Mouse (Mus musculus) left cerebral cortex, adult 9 months (tissue): ENCODE data around the gene Gimap9.
A peak's percentile ranks its signal among the peaks of the same experiment; 100 is the strongest.

Experiments used
- DNase-seq, 2 experiments: peaks; one replicate each; pipeline ENCODE4 v3.0.0; 2022; ENCODE audit warnings: low spot score in 2 of 2

Gene Gimap9

DNA sequence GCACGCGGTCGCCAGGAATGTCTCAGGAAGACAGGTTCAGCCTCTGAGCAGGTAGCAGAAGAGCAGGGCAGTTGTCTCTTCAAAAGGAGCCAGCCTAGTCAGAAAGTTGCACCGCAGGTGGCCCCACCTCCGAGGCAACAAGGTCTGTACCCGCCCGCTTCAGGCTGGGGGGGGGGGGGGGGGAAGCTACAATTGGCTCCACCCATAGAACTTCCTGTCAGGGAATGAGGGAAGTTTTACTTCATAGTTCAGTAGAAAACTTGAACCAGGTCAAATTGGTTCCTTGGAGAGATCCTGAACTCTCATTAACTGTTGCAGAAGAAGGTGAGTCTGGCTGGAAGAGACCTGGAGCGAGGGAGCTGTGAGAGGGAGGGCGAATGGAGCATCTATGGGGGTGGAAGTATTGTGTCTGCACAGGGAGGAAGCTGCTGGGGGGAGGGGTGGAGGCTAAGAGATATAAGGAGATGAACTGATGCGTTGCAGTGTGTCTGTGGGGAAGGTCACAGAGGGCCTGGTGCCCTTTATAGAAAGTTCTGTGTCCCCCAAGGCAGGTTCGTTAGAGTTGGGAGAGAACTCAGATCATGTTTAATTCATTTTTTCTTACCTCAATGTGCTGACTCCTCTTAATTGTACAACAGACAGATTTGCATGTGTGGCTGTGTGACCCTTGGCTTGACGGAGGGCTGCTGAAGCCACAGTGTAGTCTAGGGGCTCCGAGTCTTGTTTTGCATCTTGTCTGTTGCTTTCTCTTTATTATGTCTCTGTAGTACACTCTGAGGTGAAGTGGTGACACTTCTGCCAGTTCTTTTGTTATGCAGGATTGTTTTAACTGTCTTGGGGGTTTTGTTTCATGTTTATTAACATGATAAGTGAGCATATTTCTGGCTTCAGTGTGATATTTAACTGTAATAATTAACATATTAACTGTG lies at the start of gene Gimap9:
TSS of gene Gimap9 (plus strand) at position 199 of the 929 bp plus-strand sequence.
- no peak for DNase-seq

DNA sequence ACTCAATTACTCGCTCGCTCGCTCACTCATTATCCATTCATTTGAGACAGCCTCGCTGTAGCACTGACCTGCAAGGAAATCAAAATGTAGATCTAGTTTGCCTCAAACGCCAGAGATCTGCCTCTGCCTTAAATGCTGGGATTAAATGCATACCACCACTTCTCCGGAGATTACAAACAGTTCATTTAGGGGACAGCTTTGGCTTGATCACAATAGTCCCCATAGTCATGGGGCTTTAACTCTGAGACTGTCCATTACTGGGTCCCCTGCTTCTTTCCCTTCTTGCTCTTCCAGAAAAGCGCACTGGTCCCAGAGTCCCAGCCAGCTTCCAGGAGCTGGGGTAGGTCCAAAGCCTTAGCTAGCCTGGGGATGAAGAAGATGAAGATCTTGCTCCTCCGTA lies 49.5 kb upstream of the Gimap9 start, which contains the start of gene AI854703:
TSS of gene AI854703 (plus strand) at position 301 of the 400 bp plus-strand sequence.
- no peak for DNase-seq

DNA sequence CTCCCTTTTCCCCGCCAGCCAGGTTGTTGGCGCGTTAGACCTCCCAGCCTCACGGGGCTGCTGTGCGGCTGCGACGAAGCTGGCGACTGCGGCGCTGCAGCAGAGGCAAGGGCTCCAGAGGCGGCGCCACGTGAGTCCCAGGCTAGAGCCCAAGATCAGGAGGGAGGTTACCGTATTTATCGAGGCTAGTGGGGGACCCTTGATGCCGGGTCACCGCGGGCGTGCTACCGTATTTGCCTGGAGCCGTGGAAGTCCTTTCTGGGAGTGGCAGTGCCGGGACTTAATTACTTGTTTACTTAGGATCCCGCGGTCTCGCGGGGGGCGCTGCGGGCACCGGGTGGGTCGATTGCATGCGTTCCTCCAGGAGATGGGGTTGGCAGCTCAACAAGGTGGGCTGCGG lies 48.9 kb upstream of the Gimap9 start:
- peak in 1 of 2 experiments; percentile 71 for DNase-seq

DNA sequence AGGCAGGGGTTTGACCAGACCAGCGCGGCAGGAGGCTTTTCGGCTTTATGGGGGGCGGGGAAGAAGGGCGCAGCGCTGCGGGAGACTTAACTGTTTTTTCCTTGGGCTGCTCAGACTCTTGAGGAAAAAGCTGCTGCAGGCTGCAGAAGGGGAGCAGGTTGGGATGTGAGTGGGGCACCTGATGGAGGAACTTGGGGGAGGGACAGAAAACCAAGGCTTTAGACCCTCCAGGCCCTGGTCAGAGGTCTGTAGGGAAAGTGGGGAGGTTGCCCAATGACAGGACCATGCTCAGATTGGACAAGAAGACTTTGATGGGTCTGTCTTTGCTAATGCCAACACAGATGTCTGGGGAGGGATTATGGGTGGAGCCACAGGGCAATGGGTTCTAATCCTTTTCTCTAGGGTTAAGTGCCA lies 48.4 kb upstream of the Gimap9 start:
- no peak for DNase-seq

DNA sequence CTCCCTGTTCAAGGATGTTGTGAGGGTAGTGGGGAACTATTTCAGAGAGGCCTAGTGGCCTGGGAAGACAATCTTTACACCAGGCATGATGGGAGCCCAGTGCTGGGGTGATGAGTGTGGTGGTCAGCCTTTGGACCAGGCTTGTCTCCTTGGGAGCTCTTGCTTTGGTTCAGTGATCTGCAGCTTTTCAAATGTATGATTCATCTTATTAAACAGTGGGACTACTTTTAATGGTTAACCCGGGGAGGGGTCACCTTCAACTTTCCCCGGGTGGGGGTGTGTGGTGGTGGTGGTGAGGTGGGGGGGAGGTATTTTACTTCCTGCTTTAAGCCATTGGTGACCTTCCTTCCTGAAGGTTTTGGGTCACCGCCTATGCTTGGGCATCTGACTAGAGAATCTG lies 47.6 kb upstream of the Gimap9 start:
- no peak for DNase-seq

DNA sequence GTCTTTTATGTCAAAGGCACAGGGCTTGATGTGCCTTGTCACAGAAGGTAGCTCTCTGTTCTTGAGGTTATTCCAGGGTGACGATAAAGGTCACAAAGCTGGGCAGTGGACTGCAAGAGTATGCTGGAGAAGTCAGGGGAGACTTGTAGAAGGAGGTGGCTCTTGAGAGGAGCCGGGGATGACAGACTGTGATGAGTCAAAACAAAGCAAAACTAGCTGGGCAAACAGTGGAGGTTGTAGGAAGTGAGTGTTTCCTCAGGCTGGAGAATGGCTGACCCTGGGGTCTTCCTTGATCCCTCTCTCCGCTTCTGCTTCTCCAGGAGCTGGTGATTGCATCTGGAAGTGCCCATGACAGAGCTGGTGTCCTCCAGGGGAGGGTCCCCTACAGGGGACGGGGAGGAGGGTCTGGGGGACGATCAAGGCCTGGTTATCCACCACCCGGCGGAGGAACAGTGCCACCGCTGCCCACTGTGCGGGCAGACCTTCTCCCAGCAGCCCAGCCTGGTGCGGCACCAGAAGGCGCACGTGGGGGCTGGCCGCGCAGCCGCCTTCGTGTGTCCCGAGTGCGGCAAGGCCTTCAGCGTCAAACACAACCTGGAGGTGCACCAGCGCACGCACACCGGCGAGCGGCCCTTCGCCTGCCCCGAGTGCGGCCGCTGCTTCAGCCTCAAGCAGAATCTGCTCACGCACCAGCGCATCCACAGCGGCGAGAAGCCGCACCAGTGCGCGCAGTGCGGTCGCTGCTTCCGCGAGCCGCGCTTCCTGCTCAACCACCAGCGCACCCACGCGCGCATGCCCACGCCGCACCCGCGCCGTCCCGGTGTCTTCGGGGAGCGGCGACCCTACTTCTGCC lies 46.9 kb upstream of the Gimap9 start:
- peak in 1 of 2 experiments; percentile 48 for DNase-seq

DNA sequence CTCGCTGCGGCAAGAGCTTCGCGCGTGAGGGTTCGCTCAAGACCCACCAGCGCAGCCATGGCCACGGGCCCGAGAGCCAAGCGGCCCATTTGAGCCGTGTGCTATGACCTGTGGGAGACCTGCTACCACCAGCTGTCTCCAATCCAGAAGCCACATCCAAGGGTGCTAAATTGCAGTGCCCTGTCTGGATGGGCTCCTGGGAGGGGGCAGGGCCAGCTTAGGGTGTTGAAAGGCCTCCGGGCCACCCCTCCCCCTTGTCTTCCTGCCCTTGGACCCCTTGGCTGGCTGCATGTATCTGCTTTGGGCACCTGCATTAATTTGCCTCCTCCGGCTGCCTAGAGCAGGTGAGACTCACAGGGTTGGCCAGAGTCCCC lies 46.3 kb upstream of the Gimap9 start:
- no peak for DNase-seq

DNA sequence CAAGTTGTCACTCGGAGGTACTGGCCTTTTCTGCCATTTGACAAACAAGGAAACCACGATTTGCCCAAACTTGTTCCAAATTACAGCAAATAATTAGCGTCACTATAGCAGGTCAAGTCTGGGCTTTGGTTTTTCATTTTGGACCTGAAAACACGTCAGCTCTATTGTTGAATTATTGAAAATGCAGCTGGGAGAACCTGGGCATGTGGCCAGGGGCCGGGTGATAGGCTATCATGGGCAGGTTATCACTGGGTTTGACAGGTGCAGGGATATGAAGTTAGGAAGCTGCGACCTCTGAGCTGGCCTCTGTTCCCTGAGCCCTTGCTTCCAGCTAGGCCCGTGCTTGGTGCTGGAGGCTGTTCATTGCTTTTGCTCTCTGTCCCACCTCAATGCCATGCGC lies 45.1 kb upstream of the Gimap9 start:
- no peak for DNase-seq

DNA sequence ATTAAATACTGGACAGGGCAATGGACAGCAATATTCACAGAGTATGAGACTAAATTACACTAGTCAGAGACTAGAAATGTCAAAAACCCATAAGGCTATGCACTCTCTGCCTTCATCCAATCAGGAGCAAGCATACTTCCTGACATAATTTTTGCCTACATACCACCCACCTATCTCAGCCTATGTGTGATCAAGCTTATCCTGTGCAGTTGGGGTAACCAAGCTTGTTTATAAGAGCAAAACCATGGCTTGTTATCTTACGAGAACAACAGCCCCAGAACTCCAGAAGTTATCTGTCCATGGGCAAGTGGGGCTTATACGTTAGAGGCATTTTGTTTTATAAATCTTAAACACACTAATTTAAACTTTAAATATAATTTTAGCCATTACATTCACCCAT lies 40.8 kb upstream of the Gimap9 start:
- DNase-seq = no peak

DNA sequence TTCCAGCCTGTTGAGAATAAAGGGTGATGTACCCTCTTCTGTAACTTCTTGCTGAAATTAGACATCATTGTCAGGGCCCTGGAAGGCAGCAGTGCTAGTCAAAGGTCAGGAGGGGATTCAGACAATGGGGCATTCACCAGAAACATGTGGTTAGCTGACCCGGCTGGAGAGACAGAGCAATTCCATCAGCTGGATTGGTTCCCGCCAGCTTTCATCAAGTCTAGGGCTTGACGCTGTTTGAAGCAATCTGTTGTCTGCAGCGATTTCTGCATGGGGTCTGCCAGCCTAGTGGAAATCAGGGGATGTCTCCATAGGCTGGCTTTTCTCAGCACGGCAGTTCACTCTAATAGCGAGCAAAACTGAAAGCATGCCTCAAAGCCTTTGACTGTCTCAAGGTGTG lies 39.4 kb upstream of the Gimap9 start:
- DNase-seq = no peak

DNA sequence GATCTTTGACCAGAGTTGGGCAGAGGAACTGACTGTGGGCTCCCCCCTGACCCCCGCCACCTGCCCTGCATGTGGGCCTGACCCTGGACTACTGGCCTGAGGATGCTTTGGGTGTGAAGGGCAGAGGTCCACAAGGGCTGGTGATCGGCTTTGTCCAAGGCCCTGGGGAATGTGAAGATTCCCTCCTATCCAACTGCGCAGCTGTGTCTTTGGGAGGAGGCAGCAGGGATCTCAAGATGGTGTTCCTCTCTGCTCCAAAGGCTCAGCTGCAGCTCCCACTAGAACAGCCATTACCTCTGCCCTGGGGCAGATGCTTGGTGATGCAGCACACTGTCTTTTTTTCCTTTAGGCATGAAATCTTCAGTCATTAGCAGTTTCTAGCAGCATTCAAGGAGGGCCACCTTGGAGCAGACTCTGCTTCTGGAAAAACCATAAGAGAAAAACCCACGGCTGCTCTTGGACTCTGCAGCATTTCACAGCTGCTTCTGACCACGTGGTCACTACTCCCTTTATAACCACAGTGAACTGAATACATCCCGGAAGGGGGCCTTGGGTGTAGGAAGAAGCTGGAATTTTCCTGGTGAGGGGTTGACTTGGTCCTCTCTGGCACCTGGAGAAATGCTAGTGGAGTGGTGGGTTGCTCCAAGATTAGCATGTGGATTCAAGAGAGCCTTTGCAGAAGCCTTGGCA lies 38.0 kb upstream of the Gimap9 start:
- no peak for DNase-seq

DNA sequence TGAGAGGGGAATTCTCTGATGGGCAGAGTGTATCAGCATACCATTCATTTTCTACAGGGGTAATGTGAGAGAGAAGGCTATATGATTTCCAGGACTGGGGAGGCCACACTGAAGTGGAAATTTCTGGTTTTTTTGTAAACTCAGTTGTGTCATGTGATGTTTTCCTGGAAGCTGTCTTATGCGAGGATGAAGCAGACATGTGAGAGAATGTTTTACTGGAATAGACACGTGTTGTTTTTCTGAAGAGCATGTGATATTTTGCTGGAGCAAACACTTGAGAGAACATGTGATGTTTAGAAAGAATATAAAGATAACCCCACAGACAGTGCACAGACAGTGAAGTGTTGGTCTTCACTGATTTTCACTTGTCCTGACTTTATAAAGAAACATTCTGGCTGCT lies 37.4 kb upstream of the Gimap9 start:
- no peak for DNase-seq

DNA sequence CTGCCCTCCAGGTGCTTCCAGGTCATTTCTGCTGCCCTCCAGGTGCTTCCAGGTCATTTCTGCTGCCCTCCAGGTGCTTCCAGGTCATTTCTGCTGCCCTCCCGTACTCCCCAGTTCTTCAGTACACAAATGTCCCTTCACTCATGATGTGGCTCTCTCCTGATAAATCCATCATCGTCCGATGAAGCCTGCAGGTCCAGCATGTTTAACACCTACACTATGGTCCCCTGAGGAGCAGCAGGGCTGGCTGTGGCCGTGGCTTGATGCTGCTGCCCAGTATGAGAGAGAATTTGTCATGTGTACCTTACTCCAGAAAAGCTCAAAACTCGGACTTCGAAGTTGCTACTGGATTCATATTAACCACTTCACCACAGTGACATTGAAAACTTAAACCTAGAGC lies 34.5 kb upstream of the Gimap9 start:
- no peak for DNase-seq

DNA sequence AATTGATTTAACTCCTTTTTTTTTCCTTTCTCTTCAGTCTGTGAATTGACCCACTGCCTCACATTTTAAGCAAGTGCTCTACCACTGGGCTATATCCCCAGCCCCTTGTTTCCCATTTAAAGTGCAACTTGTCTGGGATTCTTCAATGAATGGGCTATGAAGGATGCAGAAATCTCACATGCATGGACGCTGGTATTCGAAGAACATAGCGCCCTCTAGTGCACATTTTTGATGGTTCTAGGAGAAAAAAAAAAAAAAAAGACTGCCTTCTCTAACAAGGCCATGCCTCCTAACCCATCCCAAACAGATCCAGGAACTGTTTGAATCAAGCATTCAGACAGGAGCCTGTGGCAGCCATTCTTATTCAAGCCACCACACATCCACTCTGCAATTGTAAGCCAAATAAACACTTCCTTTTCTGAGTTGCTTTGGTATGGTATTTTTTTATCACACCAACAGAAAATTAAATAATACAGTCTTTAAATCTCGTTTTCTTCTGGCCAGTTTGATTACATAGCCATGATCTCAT lies 33.1 kb upstream of the Gimap9 start:
- peak in 1 of 2 experiments; percentile 29 for DNase-seq

DNA sequence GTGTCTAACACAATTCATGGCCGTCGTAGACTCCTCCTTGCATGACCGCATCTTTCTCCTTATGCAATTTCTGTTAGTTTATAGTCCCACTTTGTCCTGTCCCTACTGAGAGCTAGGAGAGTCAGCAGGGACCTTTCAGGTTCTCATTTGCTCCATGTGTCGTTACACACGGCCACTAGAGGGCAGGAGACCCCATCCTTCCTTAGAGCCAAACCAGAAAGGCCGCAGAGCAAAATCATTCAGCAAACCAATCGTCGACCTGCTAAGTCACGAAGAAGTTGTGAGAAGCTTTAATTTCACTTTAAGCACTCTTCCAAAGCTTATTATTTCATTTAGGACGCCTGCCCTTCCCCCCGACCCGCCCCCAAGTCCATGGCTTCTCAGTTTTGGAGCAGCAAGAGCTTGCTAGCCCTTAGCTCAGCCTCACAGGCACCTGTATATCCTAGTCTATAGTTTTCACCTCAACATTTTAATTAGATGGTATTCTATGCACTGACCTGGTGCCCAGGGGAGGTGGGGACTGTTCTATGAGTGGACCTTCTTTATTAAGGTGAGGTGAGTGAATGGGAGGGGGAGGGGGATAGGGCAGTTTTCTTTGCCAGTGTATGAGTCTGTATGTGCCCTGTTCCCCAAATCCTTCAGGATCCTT lies 30.1 kb upstream of the Gimap9 start:
- DNase-seq = peak in 1 of 2 experiments; percentile 67

DNA sequence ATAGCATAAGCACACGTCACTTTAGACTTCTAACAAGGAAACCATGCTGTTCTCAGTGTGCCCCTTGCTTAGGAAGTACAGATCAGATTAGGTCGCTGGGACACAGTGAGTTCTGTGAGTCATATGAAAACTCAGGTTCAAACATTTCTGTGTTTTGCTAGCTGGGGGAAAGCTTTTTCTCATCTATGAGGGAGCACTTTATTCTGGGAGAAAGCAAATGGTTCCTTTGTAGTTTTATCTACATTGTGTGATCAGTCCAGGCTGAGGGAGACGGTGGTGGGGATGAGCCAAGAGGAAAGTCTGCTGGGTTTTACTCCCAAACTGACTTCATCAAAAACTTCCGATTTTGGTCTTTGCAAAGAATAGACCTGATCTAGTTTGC lies 29.6 kb upstream of the Gimap9 start:
- DNase-seq = no peak

DNA sequence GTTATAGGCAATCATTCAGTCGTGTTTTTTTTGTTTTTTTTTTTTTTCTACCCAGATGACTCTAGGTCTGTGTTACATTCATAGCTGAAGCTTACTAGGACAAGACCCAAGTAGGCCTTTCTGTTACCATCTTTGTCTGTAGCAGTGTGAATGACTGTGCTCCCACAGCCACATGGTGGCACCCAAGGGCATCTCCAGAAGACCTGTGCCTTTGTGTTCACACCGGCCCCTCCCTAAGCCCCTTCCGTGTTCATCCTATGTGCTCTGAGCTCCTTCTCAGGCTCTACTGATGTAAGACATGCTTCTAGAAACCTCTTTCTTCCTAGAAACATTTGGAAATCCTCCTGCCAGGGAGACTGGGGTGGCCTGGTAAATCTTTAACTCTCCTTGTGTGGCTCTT lies 28.9 kb upstream of the Gimap9 start, which contains the start of gene Gimap8:
TSS of gene Gimap8 (plus strand) at position 240 of the 400 bp plus-strand sequence.
- DNase-seq = no peak

DNA sequence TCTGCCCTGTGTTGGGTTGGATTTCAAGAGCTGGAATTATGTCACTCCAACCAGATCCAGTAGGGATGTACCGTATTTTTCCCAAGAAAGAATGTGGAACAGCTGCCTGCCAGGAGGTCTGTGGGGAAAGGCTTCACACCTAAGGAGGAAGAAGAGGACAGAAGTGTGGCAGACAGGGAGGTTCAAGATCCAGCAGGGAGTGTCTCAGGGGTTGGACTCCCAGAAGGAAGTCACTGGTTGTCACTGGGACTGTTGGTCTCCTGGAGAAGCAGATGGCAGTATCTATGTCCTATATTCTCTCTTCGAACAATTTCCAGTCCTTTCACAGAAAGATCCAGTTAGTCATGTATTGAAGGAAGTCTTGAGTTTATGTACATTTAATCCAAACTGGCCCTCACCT lies 28.3 kb upstream of the Gimap9 start:
- no peak for DNase-seq

DNA sequence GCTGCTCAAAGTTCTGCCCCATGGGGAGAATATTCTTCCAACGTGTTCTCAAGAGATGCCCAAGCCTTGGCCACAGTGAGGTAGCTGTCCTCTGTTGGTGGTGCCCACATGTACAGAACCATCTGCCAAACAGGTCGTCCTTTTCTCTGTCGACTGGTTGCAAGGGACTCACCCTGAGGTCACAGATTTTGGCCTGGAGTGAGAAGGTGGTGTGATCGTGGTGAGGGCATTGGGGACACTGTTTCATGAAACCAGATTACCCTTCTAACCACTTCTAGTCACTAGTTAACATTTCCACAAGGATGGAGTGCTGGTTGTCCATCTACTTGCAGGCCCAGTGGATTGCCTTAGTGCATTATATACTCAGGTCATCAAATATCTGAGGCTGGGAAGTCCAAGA lies 27.1 kb upstream of the Gimap9 start:
- DNase-seq = no peak

DNA sequence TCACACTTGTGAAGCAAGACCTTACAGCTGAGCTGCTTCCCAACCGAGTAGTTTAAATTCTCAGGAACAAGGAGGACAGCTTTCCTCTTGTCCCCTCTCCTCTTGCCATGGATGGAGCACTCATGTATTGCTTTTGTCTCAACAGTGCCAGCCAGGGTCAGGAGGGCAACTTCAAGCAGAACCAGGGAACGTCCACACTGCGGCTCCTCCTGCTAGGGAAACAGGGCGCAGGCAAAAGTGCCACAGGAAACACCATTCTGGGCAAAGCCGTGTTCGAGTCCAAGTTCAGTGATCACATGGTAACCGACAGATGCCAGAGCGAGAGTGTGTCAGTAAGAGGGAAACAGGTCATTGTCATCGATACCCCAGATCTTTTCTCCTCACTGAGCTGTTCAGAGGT lies 25.9 kb upstream of the Gimap9 start:
- DNase-seq = no peak

DNA sequence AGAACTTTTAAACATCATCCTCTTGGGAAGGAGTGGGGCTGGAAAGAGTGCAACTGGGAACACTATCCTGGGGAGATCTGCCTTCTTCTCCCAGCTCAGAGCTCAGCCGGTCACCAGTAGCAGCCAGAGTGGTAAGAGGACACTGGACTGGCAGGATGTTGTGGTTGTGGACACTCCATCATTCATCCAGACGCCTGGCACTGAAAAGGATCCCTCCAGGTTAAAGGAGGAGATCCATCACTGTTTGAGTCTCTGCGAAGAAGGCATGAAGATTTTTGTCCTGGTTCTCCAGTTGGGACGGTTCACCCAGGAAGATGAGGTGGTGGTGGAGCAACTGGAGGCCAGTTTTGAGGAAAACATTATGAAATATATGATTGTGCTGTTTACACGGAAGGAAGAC lies 17.2 kb upstream of the Gimap9 start:
- DNase-seq = no peak
